Mouse (Mus musculus) ES-Bruce4 (cell line): ENCODE measurements around the gene Myo10.

Experiments
- CTCF ChIP-seq: IDR thresholded peaks from one replicate; pipeline ENCODE4 v1.8.1; 2011; ENCODE audit warnings: low read depth, low read length
- POLR2A ChIP-seq: IDR thresholded peaks from one replicate; pipeline ENCODE4 v1.8.1; 2011; ENCODE audit warnings: low read length; ENCODE audit not compliant: insufficient read depth

GRCm38 (mm10) chr15:25639217-25639616 lies 16.9 kb downstream of the Myo10 start:
- TF ChIP-seq CTCF (no peak), POLR2A (no peak)
